Comparison of ENCODE assay signal across 8 mouse cellular contexts in genomic region chr10:13473287-13473832, GRCm38 (mm10). TPM values are rescaled to one million over a fixed set of nuclear protein-coding genes. Genes with fewer than 3 reads are reported as not detected.
DNase-seq lines count a peak whose midpoint lies in the region; ATAC-seq and TF ChIP-seq lines count a peak whose summit lies in the region.

No protein-coding gene starts in this region.

- H3K9ac ChIP-seq in liver, embryonic 13.5 days = peak overlapping the region; percentile 57; the same call in 1 of the 2 replicates

- H3K4me1 ChIP-seq in cerebellum, adult 2 months (ENCODE audit: control insufficient read depth, insufficient read depth, low read length) = no peaks in the 10 kb centered on the region; the same call in 1 of the 2 replicates
- H3K4me1 ChIP-seq in thymus, adult 2 months (replicated peaks; ENCODE audit: control insufficient read depth, insufficient read depth, low read length) = peaks cover 18% of the 10 kb centered on the region
- H3K4me1 ChIP-seq in liver, embryonic 13.5 days (replicated peaks) = peaks cover 11% of the 10 kb centered on the region

- peak overlapping the region; percentile 79 for H3K4me2 ChIP-seq in liver, embryonic 13.5 days

- no peak for ATAC-seq in cerebellum, adult (ENCODE audit: insufficient number of reproducible peaks, low FRiP score, low TSS enrichment)
- ATAC-seq in liver, embryonic 13.5 days (ENCODE audit: low read depth) = no peak
- ATAC-seq in erythroblast, adult 5-6 weeks (replicated peaks; ENCODE audit: low FRiP score, poor library complexity, severe bottlenecking) = no peak
- ATAC-seq in CD4-positive, CD25-positive, alpha-beta regulatory T cell, adult 4 months = no peak

- peak overlapping the region; percentile 54 for H3K4me3 ChIP-seq in cerebellum, adult 2 months (replicated peaks; ENCODE audit: insufficient read depth, low read depth, low read length)
- H3K4me3 ChIP-seq in thymus, adult 2 months (ENCODE audit: control insufficient read depth, insufficient read depth, low read length) = peak overlapping the region; percentile 57
- H3K4me3 ChIP-seq in liver, embryonic 13.5 days (replicated peaks) = peak overlapping the region; percentile 61

- no peaks in the 10 kb centered on the region for H3K9me3 ChIP-seq in liver, embryonic 13.5 days (replicated peaks)

- TF ChIP-seq CTCF in cerebellum, adult 2 months (IDR thresholded peaks at IDR 0.05; ENCODE audit: borderline replicate concordance, insufficient read depth, low read depth, low read length) = no peak
- TF ChIP-seq CTCF in thymus, adult 2 months (IDR thresholded peaks at IDR 0.05; ENCODE audit: borderline replicate concordance, control insufficient read depth, extremely low read depth, insufficient read depth, low read length, poor library complexity) = no peak

- no peak for DNase-seq in cerebellum, adult 2 months
- DNase-seq in thymus, adult 2 months = no peak
- no peak for DNase-seq in thymus, postnatal 10 days (ENCODE audit: low spot score in 2 of 2)
- no peak for DNase-seq in liver, embryonic 13.5 days
- no peak for DNase-seq in cerebellum, adult 18-20 months

- no peaks in the 10 kb centered on the region for H3K36me3 ChIP-seq in thymus, adult 2 months (ENCODE audit: control insufficient read depth, insufficient read depth, low read length)
- H3K36me3 ChIP-seq in liver, embryonic 13.5 days = no peaks in the 10 kb centered on the region

- TF ChIP-seq POLR2A in cerebellum, adult 2 months (IDR thresholded peaks at IDR 0.05; ENCODE audit: borderline replicate concordance, insufficient read depth, low read length) = no peak
- no peak for TF ChIP-seq POLR2A in thymus, adult 2 months (IDR thresholded peaks at IDR 0.05; ENCODE audit: control insufficient read depth, extremely low read depth, insufficient read depth, low read length, poor library complexity)

- H3K27me3 ChIP-seq in cerebellum, adult 2 months (ENCODE audit: control insufficient read depth, insufficient read depth, low read length) = peaks cover 5% of the 10 kb centered on the region; the same call in 1 of the 2 replicates
- H3K27me3 ChIP-seq in thymus, adult 2 months (ENCODE audit: control insufficient read depth, insufficient read depth, low read length) = no peaks in the 10 kb centered on the region
- peaks cover 50% of the 10 kb centered on the region for H3K27me3 ChIP-seq in liver, embryonic 13.5 days

- no peak overlapping the region for H3K27ac ChIP-seq in cerebellum, adult 2 months (ENCODE audit: insufficient read depth, low read length)
- no peak overlapping the region for H3K27ac ChIP-seq in thymus, adult 2 months (ENCODE audit: control insufficient read depth, insufficient read depth, low read length)
- no peak overlapping the region for H3K27ac ChIP-seq in liver, embryonic 13.5 days

- 21% methylated on average over 17 of the region's 17 CpGs for WGBS in cerebellum, adult 2 months
- 22% methylated on average over 17 of the region's 17 CpGs for WGBS in thymus, adult 2 months
- 16% methylated on average over 17 of the region's 17 CpGs for WGBS in liver, embryonic 13.5 days (ENCODE audit: insufficient replicate concordance)

RNA-seq across cellular contexts. Expression of gene Phactr2, which starts 0.9 kb away (rescaled TPM):
- 11.9 and 13.0 TPM in 2 replicates for polyA plus RNA-seq in cerebellum, adult 2 months (2012; rRNA removed)
- 3.4 and 3.7 TPM in 2 replicates for polyA plus RNA-seq in thymus, adult 2 months (2012; rRNA removed)
- 5.3 and 5.9 TPM in 2 replicates for polyA plus RNA-seq in liver, embryonic 13.5 days (2015; fragmentation: Nextera tagmentation; extraction: Ambion mirVana)
- total RNA-seq in erythroblast, adult 5-6 weeks (2015; ENCODE audit: low replicate concordance) = 8.3 and 9.6 TPM in 2 replicates
- 5.2 and 9.3 TPM in 2 replicates for total RNA-seq in erythroblast, adult 5-6 weeks (2017; ENCODE audit: low replicate concordance)
- 1 to 10 TPM; 2.3 to 3.2 TPM for polyA plus RNA-seq in CD4-positive, CD25-positive, alpha-beta regulatory T cell, adult 4 months (2017; shearing (Covaris generic))

RNA-seq across cellular contexts. Expression of gene Fuca2, which starts 26.0 kb away (rescaled TPM):
- 48.0 and 50.1 TPM in 2 replicates for polyA plus RNA-seq in cerebellum, adult 2 months (2012; rRNA removed)
- polyA plus RNA-seq in thymus, adult 2 months (2012; rRNA removed) = 10.3 and 12.1 TPM in 2 replicates
- 60.9 and 69.7 TPM in 2 replicates for polyA plus RNA-seq in liver, embryonic 13.5 days (2015; fragmentation: Nextera tagmentation; extraction: Ambion mirVana)
- total RNA-seq in erythroblast, adult 5-6 weeks (2015; ENCODE audit: low replicate concordance) = 22.2 and 62.3 TPM in 2 replicates
- 11.2 and 12.1 TPM in 2 replicates for total RNA-seq in erythroblast, adult 5-6 weeks (2017; ENCODE audit: low replicate concordance)
- polyA plus RNA-seq in CD4-positive, CD25-positive, alpha-beta regulatory T cell, adult 4 months (2017; shearing (Covaris generic)) = 10 to 100 TPM; 59.1 to 63.2 TPM
